Comparison of ENCODE assay signal across 8 mouse cellular contexts in genomic region chr2:35676075-35676665, GRCm38 (mm10).
DNase-seq lines count a peak whose midpoint lies in the region; ATAC-seq lines count a peak whose summit lies in the region.

No protein-coding gene starts in this region.

- H3K27ac ChIP-seq in kidney, embryonic 16.5 days (ENCODE audit: low read length), result peak overlapping the region; percentile 52
- H3K27ac ChIP-seq in neural tube, embryonic 15.5 days (replicated peaks), result peak overlapping the region; percentile 74

- no peaks in the 10 kb centered on the region for H3K36me3 ChIP-seq in kidney, embryonic 16.5 days (ENCODE audit: insufficient read depth, low read length)
- H3K36me3 ChIP-seq in neural tube, embryonic 15.5 days, result no peaks in the 10 kb centered on the region

- 41% methylated on average over 5 of the region's 5 CpGs for WGBS in kidney, embryonic 16.5 days
- WGBS in neural tube, embryonic 15.5 days, result 27% methylated on average over 5 of the region's 5 CpGs

- H3K4me1 ChIP-seq in kidney, embryonic 16.5 days (ENCODE audit: insufficient read depth, low read length), result peaks cover 81% of the 10 kb centered on the region
- peaks cover 94% of the 10 kb centered on the region for H3K4me1 ChIP-seq in neural tube, embryonic 15.5 days

- no peak overlapping the region for H3K4me2 ChIP-seq in kidney, embryonic 16.5 days (replicated peaks; ENCODE audit: low read depth, low read length)
- no peak overlapping the region for H3K4me2 ChIP-seq in neural tube, embryonic 15.5 days

- peak; percentile 43; the same call in 1 of the 2 replicates for ATAC-seq in kidney, embryonic 16.5 days (ENCODE audit: low FRiP score, low TSS enrichment)
- peak; percentile 11; the same call in 1 of the 2 replicates for ATAC-seq in neural tube, embryonic 15.5 days (ENCODE audit: low FRiP score)
- no peak for ATAC-seq in granulocyte monocyte progenitor cell, adult 5-6 weeks (replicated peaks; ENCODE audit: poor library complexity, severe bottlenecking)

- no peaks in the 10 kb centered on the region for H3K9me3 ChIP-seq in kidney, embryonic 16.5 days (ENCODE audit: low read length)
- no peaks in the 10 kb centered on the region for H3K9me3 ChIP-seq in neural tube, embryonic 15.5 days (replicated peaks)

- no peak overlapping the region for H3K9ac ChIP-seq in kidney, embryonic 16.5 days (replicated peaks; ENCODE audit: low read length)
- no peak overlapping the region for H3K9ac ChIP-seq in neural tube, embryonic 15.5 days (replicated peaks)

- no peaks in the 10 kb centered on the region for H3K27me3 ChIP-seq in kidney, embryonic 16.5 days (ENCODE audit: insufficient read depth, low read length)
- H3K27me3 ChIP-seq in neural tube, embryonic 15.5 days (replicated peaks), result no peaks in the 10 kb centered on the region

- H3K4me3 ChIP-seq in kidney, embryonic 16.5 days (ENCODE audit: low read length), result no peak overlapping the region
- no peak overlapping the region for H3K4me3 ChIP-seq in neural tube, embryonic 15.5 days (replicated peaks)

- peak; percentile 60 for DNase-seq in cerebellum, adult 11-12 months
- no peak for DNase-seq in cerebellum, adult 11 months
- DNase-seq in right cerebral cortex, postnatal 4 days, result peak; percentile 35
- DNase-seq in right cerebral cortex, postnatal 36 days (ENCODE audit: low spot score in 2 of 2), result no peak
- no peak for DNase-seq in gastrocnemius, adult 18-20 months (ENCODE audit: low spot score)

Comparison
In these comparisons a context has a peak if more than half of its experiments do, and no peak if none do; other contexts are left out.
1. DNase-seq: peak in cerebellum, adult 11-12 months (single experiment) and right cerebral cortex, postnatal 4 days (single experiment); none in cerebellum, adult 11 months (single experiment), right cerebral cortex, postnatal 36 days (0 of 2) and gastrocnemius, adult 18-20 months (single experiment).